Mouse (Mus musculus) kidney, postnatal 0 days (tissue): Measurements from ENCODE around the gene Mical2. TPM values are rescaled to one million over a fixed set of nuclear protein-coding genes. Genes with fewer than 3 reads are reported as not detected.

Experiments used
- ATAC-seq: fragments of 200-750 bp; cut with Nextera tagmentation; replicated peaks from 2 replicates; pipeline ENCODE4 v1.8.0; 2017; ENCODE audit warnings: low read depth, moderate number of reproducible peaks, moderate TSS enrichment, moderate library complexity; ENCODE audit not compliant: low FRiP score
- DNase-seq: peaks from one replicate; pipeline ENCODE4 v3.0.0-alpha.2; 2016; ENCODE audit warnings: low spot score
- H3K27ac ChIP-seq: fragments of 300-500 bp; sonication (generic); 2 replicates; pipeline ENCODE4 v1.5.1; 2014; ENCODE audit warnings: mild to moderate bottlenecking
- H3K27me3 ChIP-seq: fragments of 300-500 bp; sonication (generic); 2 replicates; pipeline ENCODE4 v1.6.1; 2014; ENCODE audit warnings: low read length, mixed read lengths; ENCODE audit not compliant: insufficient read depth
- H3K36me3 ChIP-seq: fragments of 300-500 bp; sonication (generic); 2 replicates; pipeline ENCODE4 v1.6.1; 2014; ENCODE audit warnings: low read length, mixed read lengths; ENCODE audit not compliant: insufficient read depth
- H3K4me1 ChIP-seq: fragments of 300-500 bp; sonication (generic); replicated peaks from 2 replicates; pipeline ENCODE4 v1.6.1; 2014; ENCODE audit warnings: antibody characterized with exemption, low read length, mixed read lengths; ENCODE audit not compliant: insufficient read depth
- H3K4me2 ChIP-seq: fragments of 300-500 bp; sonication (generic); 2 replicates; pipeline ENCODE4 v1.6.1; 2014; ENCODE audit warnings: mild to moderate bottlenecking, low read length, moderate library complexity, mixed read lengths
- H3K4me3 ChIP-seq: fragments of 300-500 bp; sonication (generic); replicated peaks from 2 replicates; pipeline ENCODE4 v1.5.1; 2014; ENCODE audit warnings: low read depth, low read length
- H3K9ac ChIP-seq: fragments of 300-500 bp; sonication (generic); 2 replicates; pipeline ENCODE4 v1.6.1; 2014; ENCODE audit warnings: low read depth, low read length
- H3K9me3 ChIP-seq: fragments of 300-500 bp; sonication (generic); replicated peaks from 2 replicates; pipeline ENCODE4 v1.6.1; 2016; ENCODE audit warnings: low read length, inconsistent platforms, mixed read lengths
- CTCF ChIP-seq: IDR thresholded peaks from 2 replicates; pipeline ENCODE4 v1.5.1; 2016; ENCODE audit warnings: antibody characterized with exemption, low read depth, mild to moderate bottlenecking, moderate library complexity
- WGBS: fragments of 180-500 bp; shearing (Covaris S2); extraction: QIAGEN DNeasy Blood & Tissue Kit; methylation state at CpG from one replicate; pipeline ENCODE4 v1.1.7; 2014; 5-methylcytosine and 5-hydroxymethylcytosine counted together
- polyA plus RNA-seq: library from polyadenylated mRNA; unstranded; fragments of >200 nt; fragmentation: Nextera tagmentation; extraction: Ambion mirVana; gene quantifications from 2 replicates; pipeline ENCODE4 v1.2.1, GENCODE M21; 2015

Mical2 gene
- polyA plus RNA-seq, 1 experiment from 2014 or later: 5.1 TPM

DNA sequence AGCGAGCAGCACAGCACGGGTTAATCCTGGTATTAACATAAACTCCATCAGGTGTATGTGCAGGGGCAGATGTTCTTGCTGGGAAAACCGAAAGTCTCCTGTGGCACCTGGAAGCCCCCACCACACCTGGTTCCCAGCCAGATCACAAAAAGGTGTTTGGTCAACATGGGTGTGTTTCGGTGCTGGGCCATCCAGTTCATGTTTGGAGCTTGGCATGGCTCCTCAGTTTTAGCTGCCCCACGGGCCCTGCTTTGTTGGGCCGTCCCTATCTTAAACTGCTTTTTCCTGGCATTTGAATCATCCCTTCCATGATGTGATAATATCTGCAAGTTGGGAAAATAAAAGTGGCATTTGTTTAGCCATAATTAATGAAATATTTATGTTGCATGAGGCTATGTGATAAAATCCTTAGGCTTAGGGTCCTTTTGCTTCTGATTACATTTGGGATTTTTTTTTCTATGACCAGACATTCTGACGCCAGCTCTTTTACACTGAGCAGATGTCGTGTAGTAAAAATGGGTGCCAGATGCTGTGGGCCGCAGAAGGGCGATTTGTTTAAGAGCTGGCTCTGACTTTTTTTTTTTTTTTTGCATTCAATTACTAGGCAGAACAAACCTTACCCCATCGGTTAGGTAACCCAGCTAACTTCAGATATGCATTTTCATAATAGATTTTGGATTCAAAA, 164.7 kb downstream of the Mical2 start:
- no peak for DNase-seq

GRCm38 (mm10) chr7:112390937-112391605, 165.4 kb downstream of the Mical2 start:
- Histone ChIP-seq H3K36me3 (no peaks in the 10 kb centered on the region), H3K9ac (no peak overlapping the region), H3K27me3 (no peaks in the 10 kb centered on the region), H3K27ac (peak overlapping the region; percentile 42), H3K4me2 (no peak overlapping the region), H3K4me3 (no peak overlapping the region), H3K9me3 (no peaks in the 10 kb centered on the region), H3K4me1 (peaks cover 5% of the 10 kb centered on the region)
- ATAC-seq (no peak; the same call in 1 of the 2 replicates), DNase-seq (peak; percentile 50)
- no peak for TF ChIP-seq CTCF
- WGBS: 22% methylated on average over 6 of the region's 6 CpGs

More for the DNA sequence above, 164.7 kb downstream of the Mical2 start:
- Histone ChIP-seq H3K4me2 (no peak overlapping the region), H3K9me3 (no peaks in the 10 kb centered on the region), H3K4me1 (peaks cover 5% of the 10 kb centered on the region), H3K9ac (no peak overlapping the region), H3K27me3 (no peaks in the 10 kb centered on the region), H3K27ac (peak overlapping the region; percentile 42; the same call in 1 of the 2 replicates), H3K36me3 (no peaks in the 10 kb centered on the region), H3K4me3 (no peak overlapping the region)
- 31% methylated on average over 11 of the region's 11 CpGs for WGBS
- ATAC-seq: no peak
- no peak for TF ChIP-seq CTCF

- no peak overlapping the region for H3K4me2 ChIP-seq
- no peak overlapping the region for H3K9ac ChIP-seq
- no peak for DNase-seq
- H3K4me1 ChIP-seq: no peaks in the 10 kb centered on the region
- TF ChIP-seq CTCF: no peak
- 91% methylated on average over 3 of the region's 3 CpGs for WGBS
- no peak for ATAC-seq
- no peak overlapping the region for H3K27ac ChIP-seq
- no peak overlapping the region for H3K4me3 ChIP-seq
- no peaks in the 10 kb centered on the region for H3K9me3 ChIP-seq
- H3K36me3 ChIP-seq: no peaks in the 10 kb centered on the region
- no peaks in the 10 kb centered on the region for H3K27me3 ChIP-seq
Observed at GRCm38 (mm10) chr7:112397786-112398185, 172.1 kb downstream of the Mical2 start.

GRCm38 (mm10) chr7:112399425-112400170, 173.9 kb downstream of the Mical2 start:
- 79% methylated on average over 7 of the region's 7 CpGs for WGBS
- no peak for DNase-seq
- H3K9me3 ChIP-seq: no peaks in the 10 kb centered on the region
- no peak for TF ChIP-seq CTCF
- peak; percentile 52; the same call in 1 of the 2 replicates for ATAC-seq
- H3K4me2 ChIP-seq: no peak overlapping the region
- no peaks in the 10 kb centered on the region for H3K27me3 ChIP-seq
- H3K36me3 ChIP-seq: no peaks in the 10 kb centered on the region
- peaks cover 2% of the 10 kb centered on the region; the same call in 1 of the 2 replicates for H3K4me1 ChIP-seq
- H3K27ac ChIP-seq: no peak overlapping the region
- H3K4me3 ChIP-seq: no peak overlapping the region
- H3K9ac ChIP-seq: no peak overlapping the region

GRCm38 (mm10) chr7:112400175-112400574, 174.5 kb downstream of the Mical2 start:
- Histone ChIP-seq H3K9me3 (no peaks in the 10 kb centered on the region), H3K4me1 (peaks cover 7% of the 10 kb centered on the region), H3K27me3 (no peaks in the 10 kb centered on the region), H3K36me3 (no peaks in the 10 kb centered on the region), H3K9ac (no peak overlapping the region), H3K4me2 (no peak overlapping the region), H3K4me3 (no peak overlapping the region), H3K27ac (no peak overlapping the region)
- ATAC-seq: peak; percentile 13; the same call in 1 of the 2 replicates
- TF ChIP-seq CTCF: peak; percentile 98
- DNase-seq: peak; percentile 94
- WGBS: 31% methylated on average over 6 of the region's 6 CpGs

DNA sequence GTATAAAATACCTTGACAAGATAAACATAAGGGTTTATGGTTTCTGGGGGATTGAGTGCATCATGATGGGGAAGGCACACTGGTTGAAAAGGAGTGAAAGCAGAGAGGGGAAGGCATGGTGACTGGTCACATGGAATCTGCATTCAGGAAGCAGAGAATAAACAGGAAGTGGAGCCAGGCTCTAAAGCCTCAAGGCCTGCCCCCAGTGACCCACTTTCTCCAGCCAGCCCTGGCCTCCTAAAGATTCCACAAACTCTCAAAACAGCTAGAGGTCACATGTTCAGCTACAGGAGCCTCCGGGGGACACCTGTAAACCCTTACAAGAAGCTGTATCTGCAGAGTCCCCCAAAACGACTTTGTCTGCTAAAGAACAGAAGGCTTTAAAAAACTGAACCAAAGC, 179.4 kb downstream of the Mical2 start:
- no peaks in the 10 kb centered on the region for H3K9me3 ChIP-seq
- no peaks in the 10 kb centered on the region for H3K36me3 ChIP-seq
- DNase-seq: peak; percentile 68
- no peak overlapping the region for H3K4me2 ChIP-seq
- 26% methylated on average over 2 of the region's 2 CpGs for WGBS
- no peak overlapping the region for H3K9ac ChIP-seq
- H3K4me3 ChIP-seq: no peak overlapping the region
- H3K4me1 ChIP-seq: peaks cover 11% of the 10 kb centered on the region
- no peak for TF ChIP-seq CTCF
- no peaks in the 10 kb centered on the region for H3K27me3 ChIP-seq
- no peak for ATAC-seq
- H3K27ac ChIP-seq: no peak overlapping the region
